Mouse (Mus musculus) cerebellum, adult 2 months (tissue): ENCODE results near the gene Tube1. TPM values are rescaled to one million over a fixed set of nuclear protein-coding genes. Genes with fewer than 3 reads are reported as not detected.

Source experiments
- DNase-seq, 2 experiments: peaks; one replicate each; pipeline ENCODE4 v3.0.0; 2021
- H3K27ac ChIP-seq: fragments of 200-500 bp; 2 replicates; pipeline ENCODE4 v1.5.1; 2012; ENCODE audit warnings: low read length, control low read depth, inconsistent platforms; ENCODE audit not compliant: insufficient read depth
- H3K27me3 ChIP-seq: fragments of 200-500 bp; 2 replicates; pipeline ENCODE4 v1.6.1; 2012; ENCODE audit warnings: inconsistent platforms, mild to moderate bottlenecking, low read length, moderate library complexity; ENCODE audit not compliant: control insufficient read depth, insufficient read depth
- H3K4me1 ChIP-seq: fragments of 200-500 bp; 2 replicates; pipeline ENCODE4 v1.6.1; 2011; ENCODE audit warnings: low read length; ENCODE audit not compliant: control insufficient read depth, insufficient read depth
- H3K4me3 ChIP-seq: fragments of 200-500 bp; replicated peaks from 2 replicates; pipeline ENCODE3; 2011; ENCODE audit warnings: mild to moderate bottlenecking, low read depth, low read length, control low read depth; ENCODE audit not compliant: insufficient read depth
- CTCF ChIP-seq: fragments of 200-500 bp; IDR thresholded peaks from 2 replicates; pipeline ENCODE4 v1.5.1; 2011; ENCODE audit warnings: low read depth, mild to moderate bottlenecking, control low read depth, low read length, moderate library complexity, borderline replicate concordance; ENCODE audit not compliant: insufficient read depth
- POLR2A ChIP-seq: fragments of 200-500 bp; IDR thresholded peaks from 2 replicates; pipeline ENCODE4 v1.6.1; 2011; ENCODE audit warnings: low read length, control low read depth, borderline replicate concordance; ENCODE audit not compliant: insufficient read depth
- WGBS: fragments of 180-500 bp; shearing (Covaris S2); methylation state at CpG from one replicate; pipeline ENCODE4 v1.1.7; 2018; 5-methylcytosine and 5-hydroxymethylcytosine counted together
- polyA plus RNA-seq: library from polyadenylated mRNA; depleted of rRNA; stranded (reverse); fragments of >200 nt; gene quantifications from 2 replicates; pipeline ENCODE4 v1.2.3, GENCODE M21; 2012

Gene Tube1
- polyA plus RNA-seq, 1 experiment = 6.6 TPM

DNA sequence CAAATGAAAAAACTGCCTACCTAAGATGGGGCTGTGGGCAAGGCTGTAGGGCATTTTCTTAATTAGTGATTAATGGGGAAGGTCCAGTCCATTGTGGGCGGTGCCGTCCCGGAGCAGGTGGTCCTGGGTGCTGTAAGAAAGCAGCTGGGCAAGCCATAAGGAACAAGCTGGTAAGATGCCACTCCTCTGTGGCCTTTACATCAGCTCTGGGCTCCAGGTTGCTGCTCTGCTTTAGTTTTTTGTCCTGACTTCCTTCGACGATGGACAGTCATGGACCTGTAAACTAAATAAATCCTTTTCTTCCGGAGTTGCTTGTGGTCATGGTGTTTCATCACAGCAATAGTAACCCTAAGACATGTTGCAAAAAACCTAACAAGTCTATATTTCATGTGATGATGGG, 36.9 kb downstream of the Tube1 start:
- H3K27ac ChIP-seq = no peak overlapping the region
- DNase-seq = peak; percentile 24 to 35
- H3K4me1 ChIP-seq = no peaks in the 10 kb centered on the region
- H3K27me3 ChIP-seq = no peaks in the 10 kb centered on the region
- WGBS = 7% methylated on average over 6 of the region's 6 CpGs
- no peak overlapping the region for H3K4me3 ChIP-seq
- TF ChIP-seq CTCF = no peak

DNA sequence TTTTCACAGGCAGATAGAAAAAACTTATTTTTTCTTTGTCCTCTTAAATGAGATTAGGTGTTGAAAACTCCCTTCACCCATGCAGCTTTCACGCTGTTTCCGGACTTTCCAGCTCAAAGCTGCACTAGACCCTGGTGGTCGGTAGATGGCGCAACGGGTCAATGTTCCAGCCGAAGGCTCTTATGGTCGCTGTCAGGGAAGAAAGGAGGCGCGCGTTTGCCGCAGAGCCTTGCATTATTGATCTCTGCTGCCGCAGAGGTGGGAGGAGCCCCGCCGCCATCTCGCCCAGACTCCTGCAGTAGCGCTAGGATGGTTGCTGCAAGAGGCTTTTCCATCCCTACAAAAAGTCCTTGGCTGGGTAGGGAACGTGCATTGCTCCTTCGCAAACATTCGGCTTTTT, 37.4 kb downstream of the Tube1 start:
- peak; percentile 92 to 95 for DNase-seq
- Histone ChIP-seq H3K27ac (peak overlapping the region; percentile 89), H3K27me3 (no peaks in the 10 kb centered on the region), H3K4me1 (no peaks in the 10 kb centered on the region), H3K4me3 (peak overlapping the region; percentile 86)
- TF ChIP-seq POLR2A (peak; percentile 63; the same call in 1 of the 2 replicates), CTCF (peak; percentile 91)
- WGBS = under 1% methylated on average over 19 of the region's 19 CpGs

DNA sequence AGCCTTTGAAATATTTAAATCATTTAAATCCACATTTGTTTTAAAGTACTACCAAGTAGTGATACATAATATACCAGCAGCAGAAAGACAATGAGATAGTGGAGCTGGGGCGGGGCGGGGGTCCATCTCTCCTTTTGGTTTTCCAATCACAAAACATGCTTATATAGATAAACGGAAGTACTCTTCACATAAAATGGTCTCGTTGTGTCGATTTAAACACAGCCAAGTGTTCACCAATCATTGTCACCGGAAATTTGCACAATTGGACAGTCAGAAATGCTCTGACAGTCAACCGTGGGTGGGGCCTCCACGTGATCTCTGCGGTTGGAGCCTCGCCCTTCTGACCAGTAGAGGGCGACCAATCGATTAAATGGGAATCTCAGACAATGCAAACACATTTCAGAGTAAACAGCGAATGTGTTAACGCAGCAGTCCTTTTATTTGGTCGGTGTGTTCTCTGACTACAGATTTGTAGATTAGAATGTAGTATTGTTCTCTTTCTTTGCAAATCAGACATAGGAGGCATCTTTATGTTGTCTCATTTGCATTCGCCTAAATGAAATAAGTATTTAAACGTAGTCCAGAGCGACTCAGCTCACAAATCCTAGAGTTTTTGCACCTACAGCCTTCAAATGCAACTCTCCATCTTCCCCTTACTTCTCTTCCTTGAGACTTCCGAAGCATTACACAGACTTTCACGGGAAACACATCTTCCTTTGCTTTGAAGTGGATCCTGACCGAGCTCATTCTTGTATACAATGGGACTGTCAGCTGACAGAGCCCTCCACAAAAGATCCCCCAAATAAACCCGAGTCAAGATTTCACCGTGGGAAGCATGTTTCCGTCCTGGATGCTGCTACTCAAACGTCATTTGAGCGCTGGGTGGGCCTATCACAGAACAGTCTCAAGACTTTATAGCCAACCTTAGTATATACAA, 38.1 kb downstream of the Tube1 start:
- H3K27ac ChIP-seq = peak overlapping the region; percentile 89; the same call in 1 of the 2 replicates
- 11% methylated on average over 26 of the region's 26 CpGs for WGBS
- H3K4me1 ChIP-seq = no peaks in the 10 kb centered on the region
- peak; percentile 50; the same call in 1 of the 2 replicates for TF ChIP-seq POLR2A
- peak; percentile 83 for TF ChIP-seq CTCF
- peak; percentile 92 to 94 for DNase-seq
- H3K27me3 ChIP-seq = no peaks in the 10 kb centered on the region
- H3K4me3 ChIP-seq = peak overlapping the region; percentile 86

DNA sequence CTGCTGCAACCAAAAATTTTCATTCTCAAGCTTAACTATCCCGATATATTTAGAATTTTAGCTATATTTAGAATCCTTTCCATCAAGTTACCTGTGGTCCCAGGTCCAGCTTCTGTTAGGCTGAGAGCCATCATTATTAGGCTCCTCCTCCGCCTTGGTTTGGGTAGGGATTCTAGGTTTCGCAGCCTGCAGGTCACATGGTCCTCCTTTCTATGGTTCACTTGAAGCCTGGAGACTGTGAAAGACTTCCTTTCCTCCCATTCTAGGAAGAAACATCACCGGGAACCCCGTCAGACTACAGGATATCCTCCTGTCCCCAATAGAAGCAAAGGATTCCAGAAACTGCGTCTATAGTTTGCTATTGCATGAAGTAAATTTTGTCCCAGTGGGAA, 38.8 kb downstream of the Tube1 start:
- peak in 1 of 2 experiments; percentile 14 for DNase-seq
- H3K27me3 ChIP-seq = no peaks in the 10 kb centered on the region
- WGBS = 90% methylated on average over 6 of the region's 6 CpGs
- H3K27ac ChIP-seq = no peak overlapping the region
- no peak for TF ChIP-seq POLR2A
- TF ChIP-seq CTCF = no peak
- H3K4me3 ChIP-seq = no peak overlapping the region
- no peaks in the 10 kb centered on the region for H3K4me1 ChIP-seq

DNA sequence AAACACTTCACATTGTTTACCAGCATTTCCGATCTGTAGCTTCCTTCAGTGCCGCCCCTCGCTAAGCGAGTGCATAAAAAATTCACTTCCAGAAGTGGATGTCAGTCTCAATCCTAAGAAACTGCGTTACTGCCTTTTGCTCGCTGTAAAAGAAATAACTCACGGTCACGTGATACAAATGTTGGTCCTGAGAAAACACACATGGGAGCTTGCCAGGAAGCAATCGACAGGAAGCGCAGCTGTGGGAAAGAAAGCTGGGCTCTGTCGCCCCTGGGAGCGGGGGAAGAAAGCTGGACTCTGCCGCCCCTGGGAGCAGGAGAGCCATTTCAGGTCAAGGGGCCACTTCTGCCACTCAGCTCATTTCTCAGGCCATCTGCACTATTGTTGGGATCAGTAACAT, 39.3 kb downstream of the Tube1 start:
- DNase-seq = peak in 1 of 2 experiments; percentile 9
- no peaks in the 10 kb centered on the region for H3K4me1 ChIP-seq
- H3K27me3 ChIP-seq = no peaks in the 10 kb centered on the region
- H3K4me3 ChIP-seq = no peak overlapping the region
- TF ChIP-seq POLR2A (no peak), CTCF (no peak)
- WGBS = 47% methylated on average over 13 of the region's 13 CpGs
- no peak overlapping the region for H3K27ac ChIP-seq

DNA sequence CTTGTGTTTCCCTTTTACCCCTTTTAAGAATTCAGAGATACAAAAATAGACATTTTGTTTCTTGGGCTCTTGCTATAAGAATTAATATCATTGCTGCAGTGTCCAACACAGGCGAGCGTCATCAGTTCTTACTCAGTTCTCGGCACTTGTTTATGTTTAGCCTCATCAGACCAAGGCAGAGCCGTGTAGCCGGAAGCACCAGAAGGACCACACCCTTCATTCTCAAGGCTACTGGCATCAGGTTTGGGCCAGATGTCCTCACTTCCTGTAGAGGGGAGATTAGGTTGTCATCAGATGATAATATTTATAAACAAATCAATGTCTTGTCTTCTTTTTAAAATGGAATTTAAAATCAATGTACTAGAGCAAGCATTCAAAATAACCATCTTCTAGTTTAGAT, 43.2 kb downstream of the Tube1 start:
- TF ChIP-seq CTCF (no peak), POLR2A (no peak)
- no peaks in the 10 kb centered on the region for H3K4me1 ChIP-seq
- no peak overlapping the region for H3K27ac ChIP-seq
- no peak for DNase-seq
- H3K27me3 ChIP-seq = no peaks in the 10 kb centered on the region
- H3K4me3 ChIP-seq = no peak overlapping the region
- WGBS = 86% methylated on average over 5 of the region's 5 CpGs

DNA sequence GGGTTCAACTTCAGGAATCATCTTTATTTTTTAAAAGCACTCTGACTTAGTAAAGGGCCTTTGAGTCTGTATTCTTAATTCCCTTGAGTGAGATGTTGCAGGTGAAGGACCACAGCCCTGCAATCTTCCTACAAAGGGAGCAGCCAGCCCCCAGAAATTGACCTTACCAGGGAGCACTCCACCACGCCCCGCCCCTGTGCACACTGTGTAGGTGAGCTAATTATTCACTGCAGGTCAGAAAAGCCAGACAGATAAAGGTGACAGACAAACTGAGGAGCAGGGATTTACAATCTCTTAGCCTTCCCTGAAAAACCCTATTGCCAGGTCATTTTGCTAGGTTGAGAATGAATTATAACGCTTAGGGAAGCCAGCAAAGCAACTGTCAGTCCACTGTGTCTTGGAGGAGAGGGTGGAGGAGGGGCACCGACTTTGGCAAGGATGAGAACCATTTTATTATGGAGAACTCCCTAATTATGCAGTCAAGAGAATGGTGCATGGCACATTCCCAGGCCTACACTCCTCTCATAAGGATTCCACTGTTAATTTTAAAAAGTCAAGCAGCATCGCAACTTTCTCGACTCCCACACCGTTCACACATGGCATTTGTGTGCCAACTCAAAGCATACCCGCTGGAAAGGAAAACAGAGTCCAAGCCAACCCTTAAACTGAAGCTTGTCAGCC, 51.2 kb downstream of the Tube1 start:
- Histone ChIP-seq H3K27ac (no peak overlapping the region), H3K4me1 (no peaks in the 10 kb centered on the region), H3K4me3 (no peak overlapping the region), H3K27me3 (no peaks in the 10 kb centered on the region)
- WGBS = 41% methylated on average over 8 of the region's 8 CpGs
- no peak for TF ChIP-seq POLR2A
- no peak for TF ChIP-seq CTCF
- no peak for DNase-seq
